Mouse (Mus musculus): ENCODE data around the gene Rimbp2.
"Not testable (repeated sequence)": the region's sequence is repeated elsewhere in the genome, so short reads cannot be mapped to it uniquely, and the experiment has no call there.

The Rimbp2 gene

DNA sequence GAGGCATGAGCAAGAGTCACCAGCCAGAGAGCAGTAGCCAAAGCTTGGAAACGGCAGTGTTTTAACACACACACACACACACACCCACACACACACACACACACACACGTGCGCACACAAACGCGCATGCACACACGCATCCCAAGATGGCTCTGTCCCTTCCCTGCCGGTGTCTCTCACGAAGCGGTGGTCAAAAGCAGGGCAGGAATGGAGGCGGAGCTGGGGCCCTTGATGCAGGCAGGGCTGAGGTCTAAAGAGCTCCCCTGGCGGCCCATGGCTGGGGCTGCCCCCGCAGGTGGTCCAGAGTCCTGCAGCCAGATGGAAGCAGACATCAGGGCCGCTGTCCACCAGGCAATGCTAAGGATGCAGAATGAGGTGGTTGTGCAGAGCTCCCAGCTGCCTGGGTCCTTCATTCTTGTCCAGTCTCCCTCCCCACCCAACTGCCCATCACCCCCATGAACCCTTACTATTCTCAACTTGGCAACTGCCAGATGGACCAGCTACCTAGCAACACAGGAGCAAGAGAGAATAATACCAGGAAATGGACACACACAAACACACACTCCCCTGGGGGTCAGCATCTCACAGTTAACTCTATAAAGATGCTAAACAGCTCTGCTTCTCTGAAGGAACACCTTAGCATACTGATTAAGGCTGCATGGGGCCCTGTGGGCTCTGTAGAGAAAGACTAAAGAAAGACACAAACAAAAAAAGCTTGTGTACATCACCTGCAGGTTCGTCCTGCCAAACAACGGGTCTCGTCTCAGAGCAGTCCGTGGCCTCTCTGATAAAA, at the start of gene Rimbp2:
TSS of gene Rimbp2 (minus strand) at position 209 of the 793 bp plus-strand sequence.
- DNase-seq (ENCODE audit: low read depth, low spot score) = peak; percentile 34

DNA sequence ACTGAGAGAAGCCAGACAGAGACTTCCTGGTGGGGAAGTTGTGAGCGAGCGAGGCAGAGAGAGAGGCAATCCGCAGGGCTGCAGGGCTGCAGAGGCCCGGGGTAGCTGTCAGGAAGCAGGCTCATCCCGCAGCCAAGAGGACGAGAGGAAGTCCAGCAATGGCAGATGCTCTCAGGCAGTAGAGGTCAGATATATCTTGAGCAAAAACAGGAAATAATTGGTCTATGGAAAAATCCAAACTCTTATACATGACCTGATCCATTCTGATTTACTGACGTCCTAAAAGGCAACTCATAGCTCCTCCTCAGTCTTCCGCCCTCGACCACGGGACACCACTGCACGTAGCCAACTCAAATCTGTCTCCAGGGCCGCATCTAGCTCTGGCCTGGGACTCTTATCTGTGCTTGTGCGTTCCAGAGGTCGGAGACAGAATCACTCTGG, 49.3 kb upstream of the Rimbp2 start:
- no peak for DNase-seq (ENCODE audit: low read depth, low spot score)

DNA sequence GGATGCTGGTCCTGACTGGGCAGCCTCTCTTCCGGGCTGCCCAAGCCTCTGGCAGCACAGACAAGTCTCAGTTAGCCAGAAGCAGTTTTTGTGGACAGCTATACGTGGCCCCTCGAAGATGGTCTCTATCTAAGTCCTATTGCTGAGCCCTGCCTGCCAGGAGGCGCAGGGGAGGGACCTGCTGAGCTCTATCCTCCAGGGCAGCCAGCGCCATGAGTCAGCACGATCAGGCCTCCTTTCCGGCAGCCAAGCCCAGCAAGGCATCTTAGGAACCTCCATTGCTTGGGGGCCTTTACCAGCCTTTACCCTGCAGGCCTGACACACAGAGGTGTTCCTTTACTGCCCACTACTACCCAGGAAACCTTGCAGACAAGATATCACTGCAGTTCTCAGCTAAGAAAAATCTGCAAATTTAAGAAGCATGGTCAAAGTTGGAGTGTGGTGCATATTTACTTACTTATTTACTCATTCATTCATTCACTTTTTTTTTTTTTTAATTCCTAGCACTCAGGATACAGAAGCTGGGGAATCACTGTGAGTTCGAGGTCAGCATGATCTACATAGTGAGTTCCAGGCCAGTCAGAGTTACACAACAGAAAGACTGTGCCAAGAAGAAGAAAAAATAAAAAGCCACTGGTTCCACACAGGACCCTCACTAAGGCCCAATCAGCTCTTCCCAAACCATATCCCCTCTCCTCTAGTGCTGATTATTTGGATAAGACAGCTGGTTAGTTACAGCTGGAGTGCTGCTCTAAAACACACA, 47.6 kb upstream of the Rimbp2 start:
- no peak for DNase-seq (ENCODE audit: low read depth, low spot score)

GRCm38 (mm10) chr5:128987141-128987954, 34.1 kb upstream of the Rimbp2 start:
- DNase-seq (ENCODE audit: low read depth, low spot score) = no peak

- no peak for DNase-seq (ENCODE audit: low read depth, low spot score)
Measured at GRCm38 (mm10) chr5:128985946-128986345, 32.7 kb upstream of the Rimbp2 start.

DNA sequence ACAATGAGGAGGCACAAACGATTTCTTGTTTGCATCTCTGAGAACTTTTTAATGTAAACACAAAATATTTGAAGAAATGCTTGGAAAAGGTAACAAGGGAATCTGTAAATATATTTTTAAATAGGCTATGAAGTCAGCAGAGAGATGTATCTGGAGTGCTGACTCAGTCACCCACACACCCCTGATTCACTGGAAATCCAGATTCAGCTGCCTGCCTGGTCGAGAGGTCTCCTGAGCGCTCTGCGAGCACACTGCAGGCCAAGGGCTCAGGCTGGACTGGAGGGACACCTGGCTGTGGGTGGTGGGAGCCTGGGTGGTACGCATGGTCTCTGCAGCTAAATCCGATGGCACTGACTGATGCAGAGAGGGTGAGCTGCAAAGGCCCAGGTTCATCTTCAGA, 31.2 kb upstream of the Rimbp2 start:
- DNase-seq (ENCODE audit: low read depth, low spot score) = no peak

- DNase-seq (ENCODE audit: low read depth, low spot score) = peak; percentile 38
Measured at GRCm38 (mm10) chr5:128981607-128982006, 28.3 kb upstream of the Rimbp2 start.

- no peak for DNase-seq (ENCODE audit: low read depth, low spot score)
Measured at GRCm38 (mm10) chr5:128980857-128981256, 27.6 kb upstream of the Rimbp2 start.

DNA sequence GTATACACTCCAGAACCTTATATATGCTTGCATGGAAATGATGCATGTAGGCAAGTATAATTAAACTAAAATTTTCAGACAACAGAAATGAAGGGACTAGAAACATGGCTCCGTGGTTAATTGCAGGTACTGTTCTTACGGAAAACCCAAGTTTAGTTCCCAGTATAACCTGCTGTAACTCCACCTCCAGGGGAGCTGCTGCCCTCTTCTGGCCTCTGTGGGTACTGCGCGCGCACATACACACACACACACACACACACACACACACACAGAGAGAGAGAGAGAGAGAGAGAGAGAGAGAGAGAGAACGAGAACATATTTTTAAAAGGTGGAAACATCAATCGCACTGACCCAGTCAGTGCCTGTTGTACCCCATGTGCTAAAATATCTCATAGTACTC, 25.7 kb upstream of the Rimbp2 start:
- DNase-seq (ENCODE audit: low read depth, low spot score) = no peak

GRCm38 (mm10) chr5:128977466-128977865, 24.2 kb upstream of the Rimbp2 start:
- DNase-seq (ENCODE audit: low read depth, low spot score) = not testable (repeated sequence)

GRCm38 (mm10) chr5:128976266-128976665, 23.0 kb upstream of the Rimbp2 start:
- no peak for DNase-seq (ENCODE audit: low read depth, low spot score)

DNA sequence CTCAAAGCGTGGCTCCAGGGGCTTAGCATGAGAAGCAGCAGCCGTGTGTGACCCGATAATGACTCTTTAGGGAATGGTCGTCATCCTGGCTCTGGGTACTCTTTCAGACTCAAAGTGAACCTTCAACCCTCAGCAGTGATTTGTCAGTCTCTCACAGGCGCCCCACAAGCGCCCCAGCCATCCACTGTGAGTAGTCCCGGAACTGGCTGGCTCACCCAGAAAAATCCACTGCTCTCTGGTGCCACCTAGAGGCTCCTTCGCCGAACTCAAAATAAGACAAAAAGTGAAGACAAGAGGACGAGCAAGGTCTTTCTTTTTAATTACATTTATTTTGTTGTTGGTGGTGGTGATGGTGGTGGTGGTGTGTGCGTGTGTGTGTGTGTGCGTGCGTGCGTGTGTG, 18.0 kb upstream of the Rimbp2 start:
- DNase-seq (ENCODE audit: low read depth, low spot score) = peak; percentile 39

GRCm38 (mm10) chr5:128970878-128971277, 17.6 kb upstream of the Rimbp2 start:
- DNase-seq (ENCODE audit: low read depth, low spot score) = peak; percentile 24

- DNase-seq (ENCODE audit: low read depth, low spot score) = peak; percentile 20
Measured at GRCm38 (mm10) chr5:128964353-128964752, 11.1 kb upstream of the Rimbp2 start.

- no peak for DNase-seq (ENCODE audit: low read depth, low spot score)
Measured at GRCm38 (mm10) chr5:128958916-128959315, 5.6 kb upstream of the Rimbp2 start.

DNA sequence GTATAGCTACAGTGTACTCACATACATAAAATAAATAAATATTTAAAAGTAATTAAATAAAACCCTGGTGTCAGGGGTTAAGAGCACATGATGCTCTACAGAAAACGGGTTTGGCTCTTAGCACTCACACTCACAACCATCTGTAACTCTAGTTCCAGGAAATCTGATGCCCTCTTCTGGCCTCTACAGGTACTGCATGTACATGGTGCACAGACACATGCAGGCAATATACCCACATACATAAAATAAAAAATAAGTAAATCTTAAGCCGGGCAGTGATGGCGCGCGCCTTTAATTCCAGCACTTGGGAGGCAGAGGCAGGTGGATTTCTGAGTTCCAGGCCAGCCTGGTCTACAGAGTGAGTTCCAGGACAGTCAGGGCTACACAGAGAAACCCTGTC, 1.1 kb upstream of the Rimbp2 start:
- peak; percentile 39 for DNase-seq (ENCODE audit: low read depth, low spot score)

GRCm38 (mm10) chr5:128952291-128953195, 743 bp downstream of the Rimbp2 start:
- DNase-seq (ENCODE audit: low read depth, low spot score) = no peak

- no peak for DNase-seq (ENCODE audit: low read depth, low spot score)
Measured at GRCm38 (mm10) chr5:128951472-128951871, 1.8 kb downstream of the Rimbp2 start.

DNA sequence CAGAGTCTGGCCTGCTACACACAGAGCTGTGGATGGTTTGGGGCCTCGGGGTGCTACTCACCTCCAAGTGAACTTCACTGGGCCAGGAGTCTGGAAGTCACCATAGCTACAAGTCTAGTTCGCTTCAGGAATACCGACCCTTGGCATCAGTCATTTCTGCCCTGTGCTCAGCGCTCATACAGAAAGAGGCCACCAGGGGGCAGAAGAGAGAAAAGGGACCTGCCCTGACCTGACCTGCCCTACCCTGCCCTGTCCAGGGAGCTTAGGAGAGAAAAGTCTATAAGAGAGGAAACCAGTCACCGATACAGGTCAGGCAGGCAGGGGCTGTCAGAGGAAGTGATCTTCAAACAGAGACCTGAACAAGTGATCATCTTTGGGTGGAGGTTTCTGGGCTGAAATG, 6.2 kb downstream of the Rimbp2 start:
- DNase-seq (ENCODE audit: low read depth, low spot score) = no peak

GRCm38 (mm10) chr5:128940436-128940835, 12.8 kb downstream of the Rimbp2 start:
- no peak for DNase-seq (ENCODE audit: low read depth, low spot score)

GRCm38 (mm10) chr5:128935359-128935899, 17.9 kb downstream of the Rimbp2 start:
- DNase-seq (ENCODE audit: low read depth, low spot score) = no peak

Measured in WW6 (cell line).